Mouse (Mus musculus) forebrain, embryonic 15.5 days (tissue): ENCODE data around the gene Tbx21. TPM values are rescaled to one million over a fixed set of nuclear protein-coding genes. Genes with fewer than 3 reads are reported as not detected.

Source experiments
- ATAC-seq: fragments of 200-750 bp; cut with Nextera tagmentation; replicated peaks from 2 replicates; pipeline ENCODE4 v1.8.0; 2017; ENCODE audit warnings: mild to moderate bottlenecking, moderate TSS enrichment, moderate library complexity
- H3K27ac ChIP-seq: fragments of 300-500 bp; sonication (generic); replicated peaks from 2 replicates; pipeline ENCODE4 v1.5.1; 2015; ENCODE audit warnings: mild to moderate bottlenecking, inconsistent platforms
- H3K27me3 ChIP-seq: fragments of 300-500 bp; sonication (generic); 2 replicates; pipeline ENCODE4 v1.6.1; 2015; ENCODE audit warnings: inconsistent platforms
- H3K36me3 ChIP-seq: fragments of 300-500 bp; sonication (generic); 2 replicates; pipeline ENCODE4 v1.6.1; 2015; ENCODE audit warnings: mild to moderate bottlenecking, inconsistent platforms
- H3K4me1 ChIP-seq: fragments of 300-500 bp; sonication (generic); 2 replicates; pipeline ENCODE4 v1.6.1; 2015; ENCODE audit warnings: inconsistent platforms
- H3K4me2 ChIP-seq: fragments of 300-500 bp; sonication (generic); replicated peaks from 2 replicates; pipeline ENCODE4 v1.6.1; 2015; ENCODE audit warnings: mild to moderate bottlenecking, inconsistent platforms
- H3K4me3 ChIP-seq: fragments of 300-500 bp; sonication (generic); 2 replicates; pipeline ENCODE4 v1.5.1; 2015; ENCODE audit warnings: mild to moderate bottlenecking, inconsistent platforms
- H3K9ac ChIP-seq: fragments of 300-500 bp; sonication (generic); replicated peaks from 2 replicates; pipeline ENCODE4 v1.6.1; 2015; ENCODE audit warnings: mild to moderate bottlenecking, inconsistent platforms
- H3K9me3 ChIP-seq: fragments of 300-500 bp; sonication (generic); 2 replicates; pipeline ENCODE4 v1.6.1; 2016; ENCODE audit warnings: inconsistent platforms
- WGBS: fragments of 180-500 bp; shearing (Covaris S2); methylation state at CpG from one replicate; pipeline ENCODE4 v1.1.7; 2015; ENCODE audit warnings: mixed read lengths; 5-methylcytosine and 5-hydroxymethylcytosine counted together
- polyA plus RNA-seq: library from polyadenylated mRNA; unstranded; fragments of >200 nt; fragmentation: Nextera tagmentation; extraction: Ambion mirVana; gene quantifications from 2 replicates; pipeline ENCODE4 v1.2.1, GENCODE M21; 2015

Tbx21 gene
- polyA plus RNA-seq, 1 experiment from 2014 or later, result 0.22 TPM

- Histone ChIP-seq H3K4me2 (no peak overlapping the region), H3K4me1 (peaks cover 27% of the 10 kb centered on the region), H3K9me3 (no peaks in the 10 kb centered on the region), H3K9ac (no peak overlapping the region), H3K36me3 (peaks cover 26% of the 10 kb centered on the region), H3K4me3 (no peak overlapping the region), H3K27me3 (no peaks in the 10 kb centered on the region), H3K27ac (no peak overlapping the region)
- no peak for ATAC-seq
- 12% methylated on average over 8 of the region's 8 CpGs for WGBS
Observed at GRCm38 (mm10) chr11:97146724-97147123, 31.6 kb upstream of the Tbx21 start.

GRCm38 (mm10) chr11:97145951-97146350 is 30.8 kb upstream of the Tbx21 start:
- H3K4me2 ChIP-seq, result no peak overlapping the region
- peaks cover 25% of the 10 kb centered on the region for H3K4me1 ChIP-seq
- no peak overlapping the region for H3K9ac ChIP-seq
- H3K9me3 ChIP-seq, result no peaks in the 10 kb centered on the region
- 84% methylated on average over 9 of the region's 9 CpGs for WGBS
- peaks cover 26% of the 10 kb centered on the region for H3K36me3 ChIP-seq
- H3K27me3 ChIP-seq, result no peaks in the 10 kb centered on the region; the same call in 1 of the 2 replicates
- no peak overlapping the region for H3K27ac ChIP-seq
- no peak overlapping the region for H3K4me3 ChIP-seq
- ATAC-seq, result no peak

- H3K27me3 ChIP-seq, result no peaks in the 10 kb centered on the region; the same call in 1 of the 2 replicates
- peaks cover 26% of the 10 kb centered on the region for H3K36me3 ChIP-seq
- peaks cover 24% of the 10 kb centered on the region for H3K4me1 ChIP-seq
- no peak overlapping the region for H3K4me3 ChIP-seq
- no peak overlapping the region for H3K27ac ChIP-seq
- WGBS, result 89% methylated on average over 2 of the region's 2 CpGs
- H3K9me3 ChIP-seq, result no peaks in the 10 kb centered on the region
- H3K4me2 ChIP-seq, result no peak overlapping the region
- ATAC-seq, result no peak
- H3K9ac ChIP-seq, result no peak overlapping the region
Observed at GRCm38 (mm10) chr11:97145320-97145719, 30.2 kb upstream of the Tbx21 start.

- Histone ChIP-seq H3K27ac (no peak overlapping the region), H3K4me2 (no peak overlapping the region), H3K27me3 (peaks cover 3% of the 10 kb centered on the region; the same call in 1 of the 2 replicates), H3K36me3 (peaks cover 26% of the 10 kb centered on the region), H3K9me3 (no peaks in the 10 kb centered on the region), H3K4me1 (peaks cover 19% of the 10 kb centered on the region), H3K4me3 (no peak overlapping the region), H3K9ac (no peak overlapping the region)
- WGBS, result 85% methylated on average over 9 of the region's 9 CpGs
- ATAC-seq, result no peak
Observed at GRCm38 (mm10) chr11:97143196-97143900, 28.2 kb upstream of the Tbx21 start.

GRCm38 (mm10) chr11:97142159-97142608 is 27.1 kb upstream of the Tbx21 start:
- Histone ChIP-seq H3K36me3 (peaks cover 23% of the 10 kb centered on the region), H3K27me3 (peaks cover 3% of the 10 kb centered on the region; the same call in 1 of the 2 replicates), H3K4me3 (no peak overlapping the region), H3K4me1 (peaks cover 22% of the 10 kb centered on the region), H3K4me2 (no peak overlapping the region), H3K9me3 (no peaks in the 10 kb centered on the region), H3K9ac (no peak overlapping the region), H3K27ac (no peak overlapping the region)
- no peak for ATAC-seq
- WGBS, result 69% methylated on average over 8 of the region's 8 CpGs

- Histone ChIP-seq H3K27me3 (peaks cover 3% of the 10 kb centered on the region; the same call in 1 of the 2 replicates), H3K9ac (no peak overlapping the region), H3K4me2 (no peak overlapping the region), H3K4me3 (no peak overlapping the region), H3K27ac (no peak overlapping the region), H3K4me1 (peaks cover 16% of the 10 kb centered on the region), H3K9me3 (no peaks in the 10 kb centered on the region), H3K36me3 (peaks cover 16% of the 10 kb centered on the region; the same call in 1 of the 2 replicates)
- 77% methylated on average over 4 of the region's 4 CpGs for WGBS
- ATAC-seq, result no peak
Observed at GRCm38 (mm10) chr11:97140811-97141210, 25.7 kb upstream of the Tbx21 start.

- ATAC-seq, result no peak; the same call in 1 of the 2 replicates
- H3K4me3 ChIP-seq, result peak overlapping the region; percentile 42
- H3K4me1 ChIP-seq, result peaks cover 16% of the 10 kb centered on the region
- no peaks in the 10 kb centered on the region for H3K9me3 ChIP-seq
- no peak overlapping the region for H3K27ac ChIP-seq
- 21% methylated on average over 14 of the region's 15 CpGs for WGBS
- peaks cover 3% of the 10 kb centered on the region; the same call in 1 of the 2 replicates for H3K27me3 ChIP-seq
- H3K4me2 ChIP-seq, result peak overlapping the region; percentile 75
- H3K36me3 ChIP-seq, result peaks cover 6% of the 10 kb centered on the region; the same call in 1 of the 2 replicates
- peak overlapping the region; percentile 54 for H3K9ac ChIP-seq
Observed at GRCm38 (mm10) chr11:97139256-97139655, 24.1 kb upstream of the Tbx21 start.

GRCm38 (mm10) chr11:97138554-97139226 is 23.6 kb upstream of the Tbx21 start:
- ATAC-seq, result peak; percentile 82
- H3K4me3 ChIP-seq, result peak overlapping the region; percentile 42
- peaks cover 16% of the 10 kb centered on the region for H3K4me1 ChIP-seq
- WGBS, result 10% methylated on average over 69 of the region's 69 CpGs
- H3K9me3 ChIP-seq, result no peaks in the 10 kb centered on the region
- no peak overlapping the region for H3K27ac ChIP-seq
- peak overlapping the region; percentile 75 for H3K4me2 ChIP-seq
- peaks cover 4% of the 10 kb centered on the region; the same call in 1 of the 2 replicates for H3K36me3 ChIP-seq
- peaks cover 3% of the 10 kb centered on the region; the same call in 1 of the 2 replicates for H3K27me3 ChIP-seq
- peak overlapping the region; percentile 54 for H3K9ac ChIP-seq

GRCm38 (mm10) chr11:97133270-97133669 is 18.1 kb upstream of the Tbx21 start:
- Histone ChIP-seq H3K4me3 (no peak overlapping the region), H3K27me3 (no peaks in the 10 kb centered on the region), H3K9me3 (no peaks in the 10 kb centered on the region), H3K36me3 (no peaks in the 10 kb centered on the region), H3K4me1 (peaks cover 2% of the 10 kb centered on the region), H3K27ac (no peak overlapping the region), H3K4me2 (no peak overlapping the region), H3K9ac (no peak overlapping the region)
- ATAC-seq, result no peak
- 71% methylated on average over 5 of the region's 5 CpGs for WGBS

GRCm38 (mm10) chr11:97132185-97132584 is 17.1 kb upstream of the Tbx21 start:
- H3K9me3 ChIP-seq, result no peaks in the 10 kb centered on the region
- H3K4me3 ChIP-seq, result no peak overlapping the region
- H3K27me3 ChIP-seq, result 0 out of 2 replicates have a peak, but pooled peaks cover 4% of the 10 kb centered on the region
- ATAC-seq, result no peak
- H3K9ac ChIP-seq, result no peak overlapping the region
- peaks cover 5% of the 10 kb centered on the region for H3K4me1 ChIP-seq
- no peaks in the 10 kb centered on the region for H3K36me3 ChIP-seq
- H3K27ac ChIP-seq, result no peak overlapping the region
- no peak overlapping the region for H3K4me2 ChIP-seq
- WGBS, result 28% methylated on average over 6 of the region's 6 CpGs

GRCm38 (mm10) chr11:97131683-97132082 is 16.6 kb upstream of the Tbx21 start:
- no peak for ATAC-seq
- 0 out of 2 replicates have a peak, but pooled peaks cover 4% of the 10 kb centered on the region for H3K27me3 ChIP-seq

GRCm38 (mm10) chr11:97130318-97130717 is 15.2 kb upstream of the Tbx21 start:
- Histone ChIP-seq H3K4me1 (peaks cover 10% of the 10 kb centered on the region), H3K9ac (no peak overlapping the region), H3K27ac (no peak overlapping the region), H3K36me3 (no peaks in the 10 kb centered on the region), H3K4me2 (no peak overlapping the region), H3K27me3 (0 out of 2 replicates have a peak, but pooled peaks cover 4% of the 10 kb centered on the region), H3K4me3 (no peak overlapping the region), H3K9me3 (no peaks in the 10 kb centered on the region)
- ATAC-seq, result no peak
- 78% methylated on average over 7 of the region's 7 CpGs for WGBS

More at GRCm38 (mm10) chr11:97131683-97132082, 16.6 kb upstream of the Tbx21 start:
- WGBS, result 79% methylated on average over 2 of the region's 2 CpGs
- peaks cover 10% of the 10 kb centered on the region for H3K4me1 ChIP-seq
- no peak overlapping the region for H3K27ac ChIP-seq
- H3K36me3 ChIP-seq, result no peaks in the 10 kb centered on the region
- H3K9me3 ChIP-seq, result no peaks in the 10 kb centered on the region
- no peak overlapping the region for H3K4me2 ChIP-seq
- H3K9ac ChIP-seq, result no peak overlapping the region
- no peak overlapping the region for H3K4me3 ChIP-seq
